Mouse (Mus musculus) liver, embryonic 14.5 days (tissue): ENCODE data around the gene Prdm8. TPM values are rescaled to one million over a fixed set of nuclear protein-coding genes. Genes with fewer than 3 reads are reported as not detected.

ENCODE experiments used
- ATAC-seq: fragments of 200-750 bp; cut with Nextera tagmentation; 2 replicates; pipeline ENCODE4 v1.8.0; 2017; ENCODE audit warnings: moderate number of reproducible peaks, mild to moderate bottlenecking, moderate library complexity; ENCODE audit not compliant: insufficient read depth
- DNase-seq, 3 experiments: peaks; one replicate each; pipeline ENCODE4 v3.0.0-alpha.2; 2012 to 2013; ENCODE audit warnings: low read depth in 3 of 3, low spot score in 3 of 3
- H3K27ac ChIP-seq: fragments of 300-500 bp; sonication (generic); 2 replicates; pipeline ENCODE4 v1.5.1; 2014; ENCODE audit warnings: moderate library complexity, mild to moderate bottlenecking, control low read depth, inconsistent platforms
- H3K27me3 ChIP-seq: fragments of 300-500 bp; sonication (generic); 2 replicates; pipeline ENCODE4 v1.6.1; 2014; ENCODE audit warnings: mild to moderate bottlenecking, low read length, moderate library complexity; ENCODE audit not compliant: control insufficient read depth, insufficient read depth
- H3K36me3 ChIP-seq: fragments of 300-500 bp; sonication (generic); replicated peaks from 2 replicates; pipeline ENCODE4 v1.6.1; 2014; ENCODE audit warnings: low read depth; ENCODE audit not compliant: control insufficient read depth, insufficient read depth
- H3K4me1 ChIP-seq, 2 experiments: fragments of 200-500 bp in 1 of 2; fragments of 300-500 bp in 1 of 2; sonication (generic) in 1 of 2; replicated peaks; 2 replicates each; pipeline ENCODE4 v1.6.1; 2012 to 2014; ENCODE audit warnings: antibody characterized with exemption in 1 of 2, inconsistent platforms in 1 of 2, low read length in 1 of 2; ENCODE audit not compliant: control insufficient read depth in 2 of 2, insufficient read depth in 2 of 2
- H3K4me2 ChIP-seq: fragments of 300-500 bp; sonication (generic); 2 replicates; pipeline ENCODE4 v1.6.1; 2014; ENCODE audit warnings: low read depth, mild to moderate bottlenecking, control low read depth, moderate library complexity
- H3K4me3 ChIP-seq, 2 experiments: fragments of 200-500 bp in 1 of 2; fragments of 300-500 bp in 1 of 2; sonication (generic) in 1 of 2; 2 replicates each; pipeline ENCODE4 v1.5.1; 2012 to 2014; ENCODE audit warnings: low read depth in 2 of 2, low read length in 2 of 2, mild to moderate bottlenecking in 2 of 2, control low read depth in 1 of 2, inconsistent platforms in 1 of 2, moderate library complexity in 1 of 2; ENCODE audit not compliant: insufficient read depth in 1 of 2
- H3K9ac ChIP-seq: fragments of 300-500 bp; sonication (generic); replicated peaks from 2 replicates; pipeline ENCODE4 v1.6.1; 2014; ENCODE audit warnings: mild to moderate bottlenecking, control low read depth, moderate library complexity
- H3K9me3 ChIP-seq: fragments of 300-500 bp; sonication (generic); 2 replicates; pipeline ENCODE4 v1.6.1; 2016; ENCODE audit warnings: low read length, mixed read lengths; ENCODE audit not compliant: control insufficient read depth
- CTCF ChIP-seq: IDR thresholded peaks from 2 replicates; pipeline ENCODE4 v1.5.1; 2016; ENCODE audit warnings: antibody characterized with exemption, low read depth, control low read depth
- EP300 ChIP-seq: IDR thresholded peaks from 2 replicates; pipeline ENCODE4 v1.6.1; 2016; ENCODE audit warnings: antibody characterized with exemption, low read depth
- WGBS: fragments of 180-500 bp; shearing (Covaris S2); extraction: QIAGEN DNeasy Blood & Tissue Kit; methylation state at CpG from one replicate; pipeline ENCODE4 v1.1.7; 2014; ENCODE audit not compliant: insufficient replicate concordance; 5-methylcytosine and 5-hydroxymethylcytosine counted together
- polyA plus RNA-seq, 2 experiments: library from polyadenylated mRNA; depleted of rRNA in 1 of 2; stranded (reverse) in 1 of 2; unstranded in 1 of 2; fragments of >200 nt; fragmentation: Nextera tagmentation in 1 of 2; extraction: Ambion mirVana in 1 of 2; gene quantifications; 2 replicates each; pipeline versions ENCODE4 v1.2.1 to v1.2.3; 2012 to 2014

Gene Prdm8
- polyA plus RNA-seq (2012; rRNA removed) (0.03 TPM in 1 of 2 replicates, not detected in the other), polyA plus RNA-seq (2014; fragmentation: Nextera tagmentation; extraction: Ambion mirVana) (not detected in 2 replicates)

GRCm38 (mm10) chr5:98167180-98167824 is at the start of gene Prdm8:
Gene Prdm8, plus strand, starts transcription at chr5:98167198.
- peaks cover 59% of the 10 kb centered on the region for H3K27me3 ChIP-seq
- no peak within 1 kb of the TSS for H3K27ac ChIP-seq
- TF ChIP-seq CTCF (peak; percentile 77), EP300 (no peak)
- no peaks in the 10 kb centered on the region for H3K4me1 ChIP-seq
- H3K9ac ChIP-seq, result no peak within 1 kb of the TSS
- H3K9me3 ChIP-seq, result no peaks in the 10 kb centered on the region
- DNase-seq (peak in 1 of 3 experiments; percentile 1), ATAC-seq (peak; percentile 65)
- under 1% methylated on average over 51 of the region's 51 CpGs for WGBS
- H3K36me3 ChIP-seq, result no peaks in the 10 kb centered on the region
- peak within 1 kb of the TSS; percentile 30 to 34 for H3K4me3 ChIP-seq
- peak within 1 kb of the TSS; percentile 49 for H3K4me2 ChIP-seq

- Histone ChIP-seq H3K36me3 (no peaks in the 10 kb centered on the region), H3K4me1 (no peaks in the 10 kb centered on the region), H3K4me3 (no peak overlapping the region), H3K27me3 (no peaks in the 10 kb centered on the region), H3K27ac (no peak overlapping the region), H3K9me3 (no peaks in the 10 kb centered on the region), H3K4me2 (no peak overlapping the region), H3K9ac (no peak overlapping the region)
- ATAC-seq, result no peak
- WGBS, result 51% methylated on average over 3 of the region's 3 CpGs
- DNase-seq, result no peak
- TF ChIP-seq CTCF, result no peak
- no peak for TF ChIP-seq EP300
Observed at GRCm38 (mm10) chr5:98127074-98127473, 39.9 kb upstream of the Prdm8 start.

GRCm38 (mm10) chr5:98138545-98139296 is 28.3 kb upstream of the Prdm8 start:
- WGBS, result 65% methylated on average over 14 of the region's 14 CpGs
- H3K27me3 ChIP-seq, result no peaks in the 10 kb centered on the region
- no peak overlapping the region for H3K4me2 ChIP-seq
- TF ChIP-seq EP300, result no peak
- TF ChIP-seq CTCF, result no peak
- no peak overlapping the region for H3K9ac ChIP-seq
- no peak overlapping the region for H3K4me3 ChIP-seq
- no peak overlapping the region for H3K27ac ChIP-seq
- ATAC-seq (no peak), DNase-seq (no peak)
- H3K9me3 ChIP-seq, result no peaks in the 10 kb centered on the region
- H3K4me1 ChIP-seq, result no peaks in the 10 kb centered on the region
- H3K36me3 ChIP-seq, result no peaks in the 10 kb centered on the region

- no peaks in the 10 kb centered on the region for H3K9me3 ChIP-seq
- DNase-seq, result no peak
- H3K36me3 ChIP-seq, result no peaks in the 10 kb centered on the region
- no peak for TF ChIP-seq CTCF
- TF ChIP-seq EP300, result no peak
- no peaks in the 10 kb centered on the region for H3K4me1 ChIP-seq
- H3K27ac ChIP-seq, result no peak overlapping the region
- no peaks in the 10 kb centered on the region for H3K27me3 ChIP-seq
- H3K4me3 ChIP-seq, result no peak overlapping the region
- ATAC-seq, result no peak
- 63% methylated on average over 3 of the region's 3 CpGs for WGBS
- no peak overlapping the region for H3K9ac ChIP-seq
- no peak overlapping the region for H3K4me2 ChIP-seq
Observed at GRCm38 (mm10) chr5:98139297-98139660, 27.7 kb upstream of the Prdm8 start.

DNA sequence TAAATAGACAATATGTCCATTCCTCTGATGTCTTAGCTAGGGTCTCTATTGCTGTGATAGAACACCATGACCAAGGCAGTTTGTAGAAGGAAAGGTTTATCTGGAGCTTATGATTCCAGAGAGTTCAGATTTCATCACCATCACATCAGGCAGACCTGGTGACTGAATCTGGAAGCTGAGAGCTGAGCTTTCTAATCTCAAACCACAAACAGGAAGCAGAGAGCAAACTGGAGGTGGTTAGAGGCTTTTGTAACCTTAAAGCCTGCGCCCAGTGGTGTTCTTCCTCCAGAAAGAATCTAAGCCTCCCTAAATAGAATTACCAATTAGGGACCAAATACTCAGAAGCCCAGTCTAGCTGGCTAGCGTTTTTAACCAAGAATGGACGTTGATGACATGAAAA is 20.1 kb upstream of the Prdm8 start:
- TF ChIP-seq EP300 (no peak), CTCF (no peak)
- 17% methylated on average over 3 of the region's 3 CpGs for WGBS
- H3K4me3 ChIP-seq, result no peak overlapping the region

More for the DNA sequence above, 20.1 kb upstream of the Prdm8 start:
- DNase-seq (no peak), ATAC-seq (no peak)
- H3K9ac ChIP-seq, result no peak overlapping the region
- H3K27me3 ChIP-seq, result no peaks in the 10 kb centered on the region
- H3K27ac ChIP-seq, result no peak overlapping the region
- no peaks in the 10 kb centered on the region for H3K9me3 ChIP-seq
- H3K4me2 ChIP-seq, result no peak overlapping the region
- no peaks in the 10 kb centered on the region for H3K4me1 ChIP-seq
- no peaks in the 10 kb centered on the region for H3K36me3 ChIP-seq
